Mouse (Mus musculus) kidney, postnatal 4 days (tissue): ENCODE measurements around the gene Taok1.
"Not testable (repeated sequence)": the region's sequence is repeated elsewhere in the genome, so short reads cannot be mapped to it uniquely, and the experiment has no call there.

ENCODE experiments used
- DNase-seq, 2 experiments: peaks; one replicate each; pipeline ENCODE4 v3.0.0; 2021; ENCODE audit warnings: mixed read lengths in 2 of 2

Gene Taok1

GRCm38 (mm10) chr11:77545261-77545660 lies 62.4 kb downstream of the Taok1 start:
- no peak for DNase-seq

GRCm38 (mm10) chr11:77532202-77532846 lies 75.3 kb downstream of the Taok1 start:
- no peak for DNase-seq

- DNase-seq, result no peak
Observed at GRCm38 (mm10) chr11:77530862-77531261, 76.8 kb downstream of the Taok1 start.

- no peak for DNase-seq
Observed at GRCm38 (mm10) chr11:77529644-77530043, 78.0 kb downstream of the Taok1 start.

- not testable (repeated sequence) for DNase-seq
Observed at GRCm38 (mm10) chr11:77528420-77528819, 79.2 kb downstream of the Taok1 start.

- no peak for DNase-seq
Observed at GRCm38 (mm10) chr11:77525804-77526486, 81.7 kb downstream of the Taok1 start.

GRCm38 (mm10) chr11:77520601-77521529 lies 86.8 kb downstream of the Taok1 start:
- peak in 1 of 2 experiments; percentile 52 for DNase-seq

GRCm38 (mm10) chr11:77519043-77519442 lies 88.6 kb downstream of the Taok1 start, which contains the start of gene Gm10392:
Gene Gm10392, minus strand, starts transcription at chr11:77519198.
- DNase-seq, result peak in 1 of 2 experiments; percentile 22

GRCm38 (mm10) chr11:77518051-77518798 lies 89.4 kb downstream of the Taok1 start:
- peak in 1 of 2 experiments; percentile 15 for DNase-seq

GRCm38 (mm10) chr11:77516553-77517425 lies 90.8 kb downstream of the Taok1 start:
- peak in 1 of 2 experiments; percentile 18 for DNase-seq

GRCm38 (mm10) chr11:77515637-77516552 lies 91.7 kb downstream of the Taok1 start, which contains the start of gene Trp53i13:
Gene Trp53i13, minus strand, starts transcription at chr11:77515980.
- DNase-seq, result no peak

- DNase-seq, result peak; percentile 84 to 90
Observed at GRCm38 (mm10) chr11:77514832-77515636, 92.6 kb downstream of the Taok1 start, which contains the start of gene Abhd15. Gene Abhd15, plus strand, starts transcription at chr11:77515121.

GRCm38 (mm10) chr11:77514281-77514831 lies 93.3 kb downstream of the Taok1 start:
- no peak for DNase-seq

GRCm38 (mm10) chr11:77513811-77514170 lies 93.8 kb downstream of the Taok1 start:
- peak; percentile 33 to 54 for DNase-seq

GRCm38 (mm10) chr11:77512891-77513810 lies 94.5 kb downstream of the Taok1 start:
- peak; percentile 92 to 95 for DNase-seq

GRCm38 (mm10) chr11:77511336-77511735 lies 96.3 kb downstream of the Taok1 start:
- DNase-seq, result no peak
